8 mouse cellular contexts compared by ENCODE assay signal in genomic region chr7:81954208-81954846, GRCm38 (mm10). TPM values are rescaled to one million over a fixed set of nuclear protein-coding genes. Genes with fewer than 3 reads are reported as not detected.
DNase-seq lines count a peak whose midpoint lies in the region; ATAC-seq and TF ChIP-seq lines count a peak whose summit lies in the region.

No protein-coding gene starts in this region.

- peak; percentile 62 for TF ChIP-seq CTCF in kidney, adult 2 months (conservative IDR thresholded peaks at IDR 0.05; ENCODE audit: insufficient read depth, insufficient read length, low read depth, low read length)

- no peaks in the 10 kb centered on the region for H3K9me3 ChIP-seq in kidney, embryonic 14.5 days (ENCODE audit: control insufficient read depth, low read length)

- H3K9ac ChIP-seq in kidney, embryonic 14.5 days (ENCODE audit: low read depth, low read length), result no peak overlapping the region

- TF ChIP-seq POLR2A in kidney, adult 2 months (IDR thresholded peaks at IDR 0.05; ENCODE audit: low read depth, low read length), result no peak

- intact Hi-C loops in heart, postnatal 10 days (cut with DNase I), result loop anchor here (1.0 kb wide), 1 partner anchor 86 kb away; no protein-coding TSS in a partner anchor

- H3K27me3 ChIP-seq in kidney, adult 2 months (replicated peaks; ENCODE audit: control insufficient read depth, insufficient read depth, low read length), result no peaks in the 10 kb centered on the region
- H3K27me3 ChIP-seq in kidney, embryonic 14.5 days (ENCODE audit: control insufficient read depth, insufficient read depth, low read length), result 0 out of 2 replicates have a peak, but pooled peaks cover 5% of the 10 kb centered on the region

- peak; percentile 61 for ATAC-seq in cerebellum, adult (ENCODE audit: insufficient number of reproducible peaks, low FRiP score, low TSS enrichment)
- ATAC-seq in kidney, embryonic 14.5 days (ENCODE audit: low FRiP score, low TSS enrichment), result no peak
- ATAC-seq in CD4-positive, CD25-positive, alpha-beta regulatory T cell, adult 4 months, result peak; percentile 83

- DNase-seq in cerebellum, postnatal 25 days, result no peak
- DNase-seq in kidney, adult 2 months, result peak; percentile 43
- DNase-seq in heart, postnatal 10 days, result peak; percentile 16 to 30
- DNase-seq in naive thymus-derived CD4-positive, alpha-beta T cell, adult 2 months (ENCODE audit: low read depth), result peak; percentile 59
- no peak for DNase-seq in urinary bladder, postnatal 25 days (ENCODE audit: low spot score)

- H3K4me1 ChIP-seq in kidney, adult 2 months (ENCODE audit: control insufficient read depth, insufficient read depth, low read length), result no peaks in the 10 kb centered on the region
- H3K4me1 ChIP-seq in kidney, embryonic 14.5 days (ENCODE audit: control insufficient read depth, insufficient read depth, low read length), result no peaks in the 10 kb centered on the region

- no peak overlapping the region for H3K27ac ChIP-seq in kidney, adult 2 months (ENCODE audit: insufficient read depth, low read depth, low read length)
- no peak overlapping the region for H3K27ac ChIP-seq in kidney, embryonic 14.5 days (ENCODE audit: low read depth, low read length)

- no peak overlapping the region for H3K4me2 ChIP-seq in kidney, embryonic 14.5 days (replicated peaks; ENCODE audit: low read depth, low read length)

- H3K36me3 ChIP-seq in kidney, adult 2 months (ENCODE audit: control insufficient read depth, insufficient read depth, low read length), result no peaks in the 10 kb centered on the region
- H3K36me3 ChIP-seq in kidney, embryonic 14.5 days (ENCODE audit: control insufficient read depth, insufficient read depth, low read length), result no peaks in the 10 kb centered on the region

- no peak overlapping the region for H3K4me3 ChIP-seq in kidney, adult 2 months (ENCODE audit: insufficient read depth, low read depth, low read length)
- no peak overlapping the region for H3K4me3 ChIP-seq in kidney, embryonic 14.5 days (ENCODE audit: low read length)

RNA-seq across cellular contexts. Expression of gene Hdgfl3, which starts 20.1 kb away (rescaled TPM):
- polyA plus RNA-seq in kidney, adult 2 months (2012; rRNA removed), result 1.5 TPM in 2 replicates
- polyA plus RNA-seq in kidney, embryonic 14.5 days (2014; fragmentation: Nextera tagmentation; extraction: Ambion mirVana), result 21.5 and 21.6 TPM in 2 replicates
- polyA plus RNA-seq in CD4-positive, CD25-positive, alpha-beta regulatory T cell, adult 4 months (2017; shearing (Covaris generic)), result 1 to 10 TPM; 7.5 to 8.7 TPM
- total RNA-seq in heart, postnatal 10 days (2021), result 10 to 100 TPM; 12.3 to 14.3 TPM

RNA-seq across cellular contexts. Expression of gene Bnc1, which starts 37.8 kb away (rescaled TPM):
- polyA plus RNA-seq in kidney, adult 2 months (2012; rRNA removed), result 0.05 and 0.11 TPM in 2 replicates
- polyA plus RNA-seq in kidney, embryonic 14.5 days (2014; fragmentation: Nextera tagmentation; extraction: Ambion mirVana), result 0.08 and 0.13 TPM in 2 replicates
- not detected for polyA plus RNA-seq in CD4-positive, CD25-positive, alpha-beta regulatory T cell, adult 4 months (2017; shearing (Covaris generic))
- 1 to 10 TPM; 1.8 to 2.9 TPM for total RNA-seq in heart, postnatal 10 days (2021)

Comparison
In these comparisons a context has a peak if more than half of its experiments do, and no peak if none do; other contexts are left out.
1. DNase-seq: peak in kidney, adult 2 months (single experiment), heart, postnatal 10 days (2 of 2) and naive thymus-derived CD4-positive, alpha-beta T cell, adult 2 months (single experiment); none in cerebellum, postnatal 25 days (0 of 2) and urinary bladder, postnatal 25 days (single experiment).